Mouse (Mus musculus): ENCODE measurements around the gene Mum1l1. TPM values are rescaled to one million over a fixed set of nuclear protein-coding genes. Genes with fewer than 3 reads are reported as not detected.

Mum1l1 gene
- polyA plus RNA-seq, 1 experiment: 0.42 TPM

DNA sequence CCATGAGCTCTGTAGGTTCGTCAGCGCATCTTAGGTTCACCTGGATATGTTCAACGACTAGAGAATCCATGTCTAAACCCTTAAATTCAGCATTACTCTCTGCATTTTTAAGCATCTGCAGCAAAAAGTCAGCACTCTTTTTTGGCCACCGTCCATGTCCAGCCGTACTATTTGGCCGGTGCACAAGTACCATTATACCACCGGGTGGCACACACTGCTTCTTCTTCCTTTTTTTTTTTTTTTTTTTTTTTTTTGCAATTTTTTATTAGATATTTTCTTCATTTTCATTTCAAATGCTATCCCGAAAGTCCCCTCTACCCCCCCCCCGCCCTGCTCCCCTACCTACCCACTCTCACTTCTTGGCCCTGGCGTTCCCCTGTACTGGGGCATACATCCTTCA lies 47.2 kb downstream of the Mum1l1 start:
- Histone ChIP-seq H3K4me1 (ENCODE audit: control insufficient read depth, insufficient read depth, insufficient read length, low read length) (no peaks in the 10 kb centered on the region), H3K27ac (ENCODE audit: insufficient read depth, low read depth, low read length) (no peak overlapping the region), H3K4me3 (ENCODE audit: low read depth, low read length) (no peak overlapping the region), H3K36me3 (ENCODE audit: control insufficient read depth, insufficient read depth, low read length) (no peaks in the 10 kb centered on the region), H3K27me3 (ENCODE audit: control insufficient read depth, insufficient read depth, low read length) (no peaks in the 10 kb centered on the region)
- WGBS: 83% methylated on average over 10 of the region's 10 CpGs
- TF ChIP-seq POLR2A (IDR thresholded peaks at IDR 0.05; ENCODE audit: low read depth, low read length) (no peak), CTCF (IDR thresholded peaks at IDR 0.05; ENCODE audit: extremely low read depth, insufficient read length, insufficient replicate concordance, low read depth, low read length) (no peak)

- TF ChIP-seq POLR2A (IDR thresholded peaks at IDR 0.05; ENCODE audit: low read depth, low read length) (no peak), CTCF (IDR thresholded peaks at IDR 0.05; ENCODE audit: extremely low read depth, insufficient read length, insufficient replicate concordance, low read depth, low read length) (no peak)
- H3K27me3 ChIP-seq (ENCODE audit: control insufficient read depth, insufficient read depth, low read length): no peaks in the 10 kb centered on the region
- no peak overlapping the region for H3K27ac ChIP-seq (ENCODE audit: insufficient read depth, low read depth, low read length)
- WGBS: 89% methylated on average over 4 of the region's 4 CpGs
- H3K4me1 ChIP-seq (ENCODE audit: control insufficient read depth, insufficient read depth, insufficient read length, low read length): no peaks in the 10 kb centered on the region
- no peak overlapping the region for H3K4me3 ChIP-seq (ENCODE audit: low read depth, low read length)
- no peaks in the 10 kb centered on the region for H3K36me3 ChIP-seq (ENCODE audit: control insufficient read depth, insufficient read depth, low read length)
These were observed 72.1 kb downstream of the Mum1l1 start for GRCm38 (mm10) chrX:139281966-139282365.

Other genes with a start within 250 kb of the Mum1l1 start
- not detected in 2 replicates for gene Serpina7, start 124.8 kb upstream of the Mum1l1 start, polyA plus RNA-seq (2012; rRNA removed)
- gene 4930513O06Rik, start 123.8 kb upstream of the Mum1l1 start, polyA plus RNA-seq (2012; rRNA removed): not detected in 2 replicates
- gene 4933428M09Rik, start 30.8 kb upstream of the Mum1l1 start, polyA plus RNA-seq (2012; rRNA removed): not detected in 2 replicates
- gene Trap1a, start 123.6 kb downstream of the Mum1l1 start, polyA plus RNA-seq (2012; rRNA removed): not detected in 2 replicates